Mouse (Mus musculus) gonadal fat pad, adult 2 months (tissue): ENCODE measurements around the gene Spty2d1. TPM values are rescaled to one million over a fixed set of nuclear protein-coding genes. Genes with fewer than 3 reads are reported as not detected.
A peak's percentile ranks its signal among the peaks of the same experiment; 100 is the strongest.
"Not testable (repeated sequence)": the region's sequence is repeated elsewhere in the genome, so short reads cannot be mapped to it uniquely, and the experiment has no call there.

Experiments
- DNase-seq: peaks from one replicate; pipeline ENCODE4 v3.0.0-alpha.2; 2012; ENCODE audit warnings: low read depth
- polyA plus RNA-seq: library from polyadenylated mRNA; depleted of rRNA; stranded (reverse); fragments of >200 nt; gene quantifications from 2 replicates; pipeline ENCODE4 v1.2.3, GENCODE M21; 2012; rRNA removed

The Spty2d1 gene
- polyA plus RNA-seq = 8.0 and 12.0 TPM in 2 replicates

- peak; percentile 90 for DNase-seq
Observed at GRCm38 (mm10) chr7:47008168-47008993, at the start of gene Spty2d1. Spty2d1 (minus strand) TSS chr7:47008411.

- DNase-seq = no peak
Observed at GRCm38 (mm10) chr7:47056273-47056672, 48.1 kb upstream of the Spty2d1 start.

GRCm38 (mm10) chr7:47055744-47056143 lies 47.5 kb upstream of the Spty2d1 start:
- DNase-seq = no peak

- DNase-seq = no peak
Observed at GRCm38 (mm10) chr7:47054666-47055065, 46.5 kb upstream of the Spty2d1 start.

GRCm38 (mm10) chr7:47053287-47053686 lies 45.1 kb upstream of the Spty2d1 start:
- no peak for DNase-seq

GRCm38 (mm10) chr7:47052276-47052675 lies 44.1 kb upstream of the Spty2d1 start:
- DNase-seq = no peak

GRCm38 (mm10) chr7:47051404-47052151 lies 43.4 kb upstream of the Spty2d1 start:
- DNase-seq = no peak

GRCm38 (mm10) chr7:47050766-47051165 lies 42.6 kb upstream of the Spty2d1 start:
- DNase-seq = no peak

- DNase-seq = no peak
Observed at GRCm38 (mm10) chr7:47050366-47050765, 42.2 kb upstream of the Spty2d1 start, which contains the start of gene Tmem86a. Tmem86a (plus strand) TSS chr7:47050601.

- DNase-seq = no peak
Observed at GRCm38 (mm10) chr7:47042823-47043490, 34.7 kb upstream of the Spty2d1 start.

- DNase-seq = no peak
Observed at GRCm38 (mm10) chr7:47042121-47042520, 33.9 kb upstream of the Spty2d1 start.

- no peak for DNase-seq
Observed at GRCm38 (mm10) chr7:47041706-47042105, 33.5 kb upstream of the Spty2d1 start.

GRCm38 (mm10) chr7:47035426-47035825 lies 27.2 kb upstream of the Spty2d1 start:
- DNase-seq = no peak

- no peak for DNase-seq
Observed at GRCm38 (mm10) chr7:47034785-47035384, 26.7 kb upstream of the Spty2d1 start.

GRCm38 (mm10) chr7:47031371-47031770 lies 23.2 kb upstream of the Spty2d1 start:
- DNase-seq = no peak

- no peak for DNase-seq
Observed at GRCm38 (mm10) chr7:47030517-47031193, 22.4 kb upstream of the Spty2d1 start.

- DNase-seq = no peak
Observed at GRCm38 (mm10) chr7:47027520-47027919, 19.3 kb upstream of the Spty2d1 start.

- DNase-seq = not testable (repeated sequence)
Observed at GRCm38 (mm10) chr7:47026899-47027298, 18.7 kb upstream of the Spty2d1 start.

- no peak for DNase-seq
Observed at GRCm38 (mm10) chr7:47025429-47025828, 17.2 kb upstream of the Spty2d1 start.

- no peak for DNase-seq
Observed at GRCm38 (mm10) chr7:47024454-47024853, 16.2 kb upstream of the Spty2d1 start.

- no peak for DNase-seq
Observed at GRCm38 (mm10) chr7:47023530-47023929, 15.3 kb upstream of the Spty2d1 start.
